Mouse (Mus musculus) liver (tissue): ENCODE results near the gene Ppp1cc.
"Not testable (repeated sequence)": the region's sequence is repeated elsewhere in the genome, so short reads cannot be mapped to it uniquely, and the experiment has no call there.

Experiments used
- DNase-seq: peaks from one replicate; pipeline ENCODE4 v3.0.0-alpha.2; 2020; ENCODE audit warnings: mixed read lengths

Gene Ppp1cc

DNA sequence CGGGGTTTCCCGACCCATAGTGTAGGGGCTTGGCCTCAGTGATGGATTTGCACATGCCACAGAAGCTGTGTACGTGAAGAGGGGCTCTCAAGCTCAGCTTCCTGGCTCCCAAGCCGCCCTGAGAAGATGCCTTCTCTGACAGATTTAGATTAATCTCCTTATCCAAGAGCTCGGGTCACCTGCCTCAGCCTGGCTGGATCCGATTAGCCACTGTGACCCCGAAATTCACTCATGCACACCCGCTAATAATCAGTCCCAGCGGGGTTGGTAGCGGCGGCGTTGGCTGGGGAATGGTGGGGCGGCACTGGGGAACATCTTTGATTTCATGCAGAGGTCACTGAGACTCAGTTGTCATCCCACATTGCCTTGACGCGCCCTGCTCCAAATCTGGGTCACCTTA, 19.2 kb upstream of the Ppp1cc start:
- no peak for DNase-seq

- not testable (repeated sequence) for DNase-seq
Observed at GRCm38 (mm10) chr5:122139771-122140170, 18.3 kb upstream of the Ppp1cc start.

- no peak for DNase-seq
Observed at GRCm38 (mm10) chr5:122140723-122141122, 17.4 kb upstream of the Ppp1cc start, which contains the start of gene Ccdc63. TSS of gene Ccdc63 (minus strand) at chr5:122140823.

DNA sequence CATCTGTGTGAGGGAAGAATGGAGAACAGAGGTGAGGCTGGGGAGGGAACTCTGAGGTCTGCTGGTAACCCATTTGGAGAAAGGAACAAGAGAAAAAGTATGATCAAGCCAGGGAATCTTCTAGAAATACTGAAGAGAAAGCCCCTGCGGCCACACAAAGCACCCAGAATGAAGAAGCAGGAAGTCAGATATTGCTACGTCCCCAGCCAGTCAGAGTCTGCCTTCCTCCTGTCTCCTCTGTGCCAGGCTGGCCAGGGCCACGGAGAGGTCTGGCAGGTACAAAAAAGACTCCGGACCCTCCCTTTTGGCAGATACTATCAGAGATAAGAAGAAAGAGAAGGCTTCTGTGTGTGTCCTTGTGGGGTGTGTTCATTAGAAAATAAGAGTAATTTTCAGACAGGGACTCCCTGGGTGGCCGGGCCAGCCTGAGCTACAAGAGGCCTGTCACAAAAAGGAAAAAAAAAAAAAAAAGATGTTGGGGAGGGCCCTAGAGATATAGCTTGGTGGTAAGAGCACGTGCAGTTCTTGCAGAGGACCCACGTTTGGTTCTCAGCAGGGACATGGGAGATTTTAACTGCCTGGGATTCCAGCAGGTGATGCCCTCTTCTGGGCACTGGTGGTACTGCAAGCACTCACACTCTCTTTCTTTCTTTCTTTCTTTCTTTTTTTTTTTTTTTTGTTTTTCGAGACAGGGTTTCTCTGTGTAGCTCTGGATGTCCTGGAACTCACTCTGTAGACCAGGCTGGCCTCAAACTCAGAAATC, 15.7 kb upstream of the Ppp1cc start:
- DNase-seq = peak; percentile 72

DNA sequence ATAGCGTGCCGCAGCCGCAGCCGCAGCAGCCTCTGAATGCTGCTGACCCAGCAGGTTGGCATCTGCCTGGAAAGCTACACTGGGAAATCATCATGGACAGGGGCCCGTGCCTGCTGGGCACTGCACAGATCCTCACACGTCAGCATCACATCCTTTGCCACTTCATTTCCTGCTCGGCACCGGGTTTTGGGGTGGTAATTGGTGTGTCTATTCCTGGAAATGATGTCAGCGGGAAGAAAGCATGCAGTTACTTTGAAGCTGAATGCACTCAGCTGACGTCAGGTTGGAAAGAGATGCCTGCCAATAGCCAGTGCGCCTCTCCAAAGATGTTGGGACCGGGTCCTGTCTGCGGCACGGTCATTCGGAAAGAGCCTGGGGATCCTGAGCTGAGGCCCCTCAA, 14.5 kb upstream of the Ppp1cc start:
- DNase-seq = no peak

GRCm38 (mm10) chr5:122144825-122145224, 13.3 kb upstream of the Ppp1cc start:
- no peak for DNase-seq

GRCm38 (mm10) chr5:122145381-122146055, 12.6 kb upstream of the Ppp1cc start:
- DNase-seq = peak; percentile 63

GRCm38 (mm10) chr5:122146056-122146580, 12.0 kb upstream of the Ppp1cc start:
- no peak for DNase-seq

- DNase-seq = no peak
Observed at GRCm38 (mm10) chr5:122146609-122147008, 11.5 kb upstream of the Ppp1cc start.

- no peak for DNase-seq
Observed at GRCm38 (mm10) chr5:122148107-122148506, 10.0 kb upstream of the Ppp1cc start.

DNA sequence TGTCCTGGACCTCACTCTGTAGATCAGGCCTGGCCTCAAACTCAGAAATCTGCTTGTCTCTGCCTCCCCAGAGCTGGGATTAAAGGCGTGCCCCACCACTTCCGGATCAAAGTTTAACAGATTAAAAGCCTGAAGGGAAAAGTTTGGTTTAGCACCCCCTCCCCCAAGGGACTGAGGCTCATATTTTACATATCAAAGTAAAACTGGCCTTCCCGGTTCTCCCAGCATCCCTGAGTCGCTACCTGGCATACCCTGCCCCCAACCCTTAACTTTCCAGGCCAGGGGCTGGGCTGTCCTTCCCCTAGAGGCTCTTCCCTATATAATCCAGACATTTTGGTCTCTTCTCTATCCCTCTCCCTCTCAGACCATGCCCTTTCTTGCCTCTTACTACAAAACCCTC, 8.8 kb upstream of the Ppp1cc start:
- DNase-seq = no peak

GRCm38 (mm10) chr5:122152508-122152907, 5.6 kb upstream of the Ppp1cc start:
- DNase-seq = not testable (repeated sequence)

- DNase-seq = peak; percentile 31
Observed at GRCm38 (mm10) chr5:122154006-122154405, 4.1 kb upstream of the Ppp1cc start.

- no peak for DNase-seq
Observed at GRCm38 (mm10) chr5:122154782-122155181, 3.3 kb upstream of the Ppp1cc start.

DNA sequence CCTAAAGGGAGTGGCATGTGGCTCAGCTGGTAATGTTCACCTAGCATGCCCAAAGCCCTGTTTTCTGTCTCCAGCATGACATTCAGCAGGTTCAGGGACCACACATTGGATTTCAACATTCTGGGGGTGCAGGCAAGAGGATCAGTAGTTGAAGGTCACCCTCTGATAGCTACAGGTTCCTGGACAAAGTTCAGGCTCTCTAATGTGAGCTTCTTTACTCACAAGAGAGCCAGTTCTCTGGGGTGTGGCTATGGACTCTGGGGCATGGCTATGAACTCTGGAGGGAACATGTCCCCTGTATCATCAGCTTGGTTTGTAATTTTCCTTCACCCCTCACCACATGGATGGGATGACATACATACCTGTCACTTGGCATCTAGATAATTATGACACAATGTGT, 2.5 kb upstream of the Ppp1cc start:
- no peak for DNase-seq

DNA sequence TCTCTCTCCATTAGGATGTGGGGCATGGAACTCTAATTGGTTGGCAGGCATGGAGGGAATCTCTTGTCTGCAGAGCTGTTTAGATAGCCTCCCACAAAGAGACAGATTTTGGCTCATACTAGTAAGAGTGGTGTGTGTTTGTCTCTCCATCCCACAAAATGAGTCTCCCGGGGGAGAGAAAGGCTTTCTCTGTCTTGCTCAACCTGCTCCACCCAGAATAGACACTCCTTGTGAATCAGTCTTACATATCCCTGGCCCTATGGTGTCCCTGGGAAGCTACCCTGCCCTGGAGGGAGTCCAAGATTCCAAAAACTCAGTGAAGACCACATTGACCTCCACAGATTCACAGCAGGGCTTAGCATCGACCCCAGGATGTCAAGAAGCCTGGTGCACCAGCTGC, 1.6 kb upstream of the Ppp1cc start:
- no peak for DNase-seq

DNA sequence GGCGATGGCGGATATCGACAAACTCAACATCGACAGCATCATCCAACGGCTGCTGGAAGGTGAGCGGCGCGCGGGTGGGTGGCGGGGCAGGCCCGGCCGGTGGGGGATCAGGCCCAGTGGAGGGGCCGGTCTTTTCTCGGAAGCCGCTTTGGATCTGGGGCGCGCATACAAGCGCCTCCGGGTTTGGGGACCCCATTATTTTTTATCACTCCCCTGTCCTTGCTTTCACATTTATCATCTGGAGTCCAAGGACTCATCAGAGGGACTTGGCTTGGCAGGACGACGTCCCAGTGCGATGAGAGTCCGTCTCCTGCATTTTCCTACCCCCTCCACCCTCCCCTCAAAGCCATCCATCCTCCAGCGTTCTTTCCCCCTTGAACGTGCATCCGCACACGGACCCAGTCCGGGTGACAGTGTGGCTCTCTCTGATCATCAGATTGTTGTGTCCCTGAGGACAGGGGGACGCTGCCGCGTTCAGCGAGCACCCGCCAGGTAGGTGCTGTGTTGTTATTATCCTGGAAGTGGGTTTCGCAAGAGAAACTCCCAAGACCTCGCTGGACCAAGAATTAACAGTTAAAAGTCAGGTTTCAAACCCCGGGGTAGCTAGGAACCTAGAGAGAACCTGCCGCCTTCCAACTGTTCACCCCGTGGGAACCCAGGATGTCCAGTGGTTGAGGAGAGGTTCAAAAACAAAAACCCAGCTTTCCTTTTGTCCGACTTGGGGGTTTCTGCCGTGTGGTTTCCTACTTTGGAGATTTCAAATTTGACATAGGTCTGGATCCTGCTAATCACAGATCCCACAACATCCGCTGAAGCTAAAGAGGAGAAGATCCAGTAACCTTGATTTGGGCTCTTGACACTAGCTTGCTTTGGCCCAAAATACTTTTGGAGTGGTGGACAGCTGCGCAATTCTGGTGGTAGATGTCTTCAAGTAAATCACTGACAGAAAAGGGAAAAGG, 758 bp downstream of the Ppp1cc start:
- DNase-seq = peak; percentile 42

DNA sequence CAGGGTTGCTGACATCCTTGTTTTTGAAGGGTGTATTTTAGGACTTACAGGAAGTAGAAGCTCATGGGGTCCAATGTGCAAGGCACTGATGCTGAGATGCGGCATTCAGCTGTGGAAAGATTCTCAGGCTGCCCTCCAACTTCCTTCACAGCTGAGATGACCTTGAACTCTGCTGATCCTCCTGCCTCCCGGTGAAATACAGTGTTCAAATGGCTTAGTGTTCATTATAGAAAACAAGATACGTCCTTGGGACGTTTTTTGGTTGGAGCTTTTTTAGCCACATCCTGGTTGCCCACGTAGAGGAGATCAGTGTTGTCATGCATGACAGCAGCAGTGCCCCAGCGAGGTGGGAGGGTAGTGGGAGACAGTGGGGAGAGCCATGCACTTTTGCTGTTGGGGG, 5.1 kb downstream of the Ppp1cc start:
- DNase-seq = no peak

- no peak for DNase-seq
Observed at GRCm38 (mm10) chr5:122164011-122164410, 5.9 kb downstream of the Ppp1cc start.

DNA sequence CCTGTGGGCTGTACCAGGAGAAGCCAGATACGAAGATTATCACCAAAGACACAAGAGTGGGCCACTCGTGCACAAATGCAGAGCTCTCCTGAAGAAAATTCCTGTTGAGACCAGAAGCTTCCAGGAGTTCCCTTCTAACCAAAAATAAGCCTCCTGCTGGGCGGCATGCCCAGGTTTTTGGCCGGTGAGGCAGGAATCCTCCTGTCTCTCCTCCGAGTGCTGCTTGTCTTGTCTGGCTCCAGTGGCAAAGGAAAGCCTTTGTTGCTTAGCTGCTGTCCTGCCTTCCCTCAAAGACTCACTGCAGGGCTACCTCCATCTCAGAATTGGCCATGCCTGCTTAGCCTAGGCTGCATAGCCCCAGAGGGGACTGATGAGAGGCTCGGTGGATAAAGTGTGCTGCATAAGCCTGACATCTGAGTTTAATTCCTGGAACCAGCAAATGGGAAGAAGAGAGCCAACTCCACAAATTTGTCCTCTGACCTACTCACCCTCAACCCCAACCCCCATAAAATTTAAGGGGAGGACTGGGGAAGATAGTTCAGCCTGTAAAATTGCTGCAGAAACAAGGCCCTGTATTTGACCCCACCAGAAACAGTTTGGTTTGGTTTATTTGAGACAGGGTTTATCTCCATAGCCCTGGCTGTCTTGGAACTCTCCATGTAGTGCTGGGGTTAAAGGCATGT, 7.3 kb downstream of the Ppp1cc start:
- DNase-seq = no peak

- DNase-seq = no peak
Observed at GRCm38 (mm10) chr5:122166636-122167161, 8.6 kb downstream of the Ppp1cc start.
